Mouse (Mus musculus) embryonic facial prominence, embryonic 15.5 days (tissue): Measurements from ENCODE around the gene Cachd1. TPM values are rescaled to one million over a fixed set of nuclear protein-coding genes. Genes with fewer than 3 reads are reported as not detected.

ENCODE experiments used
- ATAC-seq: fragments of 200-750 bp; cut with Nextera tagmentation; 2 replicates; pipeline ENCODE4 v1.8.0; 2017; ENCODE audit warnings: low read depth, moderate TSS enrichment; ENCODE audit not compliant: insufficient number of reproducible peaks, low FRiP score, low TSS enrichment
- H3K27ac ChIP-seq: fragments of 300-500 bp; sonication (generic); replicated peaks from 2 replicates; pipeline ENCODE4 v1.5.1; 2015; ENCODE audit warnings: mild to moderate bottlenecking, inconsistent platforms
- H3K27me3 ChIP-seq: fragments of 300-500 bp; sonication (generic); 2 replicates; pipeline ENCODE4 v1.6.1; 2015; ENCODE audit warnings: inconsistent platforms
- H3K36me3 ChIP-seq: fragments of 300-500 bp; sonication (generic); 2 replicates; pipeline ENCODE4 v1.6.1; 2015; ENCODE audit warnings: mild to moderate bottlenecking, inconsistent platforms
- H3K4me1 ChIP-seq: fragments of 300-500 bp; sonication (generic); 2 replicates; pipeline ENCODE4 v1.6.1; 2015; ENCODE audit warnings: inconsistent platforms
- H3K4me2 ChIP-seq: fragments of 300-500 bp; sonication (generic); replicated peaks from 2 replicates; pipeline ENCODE4 v1.6.1; 2015; ENCODE audit warnings: mild to moderate bottlenecking, inconsistent platforms
- H3K4me3 ChIP-seq: fragments of 300-500 bp; sonication (generic); replicated peaks from 2 replicates; pipeline ENCODE4 v1.5.1; 2015; ENCODE audit warnings: mild to moderate bottlenecking, inconsistent platforms
- H3K9ac ChIP-seq: fragments of 300-500 bp; sonication (generic); 2 replicates; pipeline ENCODE4 v1.6.1; 2015; ENCODE audit warnings: inconsistent platforms
- H3K9me3 ChIP-seq: fragments of 300-500 bp; sonication (generic); replicated peaks from 2 replicates; pipeline ENCODE4 v1.6.1; 2016; ENCODE audit warnings: inconsistent platforms
- WGBS: fragments of 180-500 bp; shearing (Covaris S2); methylation state at CpG from one replicate; pipeline ENCODE4 v1.1.7; 2015; 5-methylcytosine and 5-hydroxymethylcytosine counted together
- polyA plus RNA-seq: library from polyadenylated mRNA; unstranded; fragments of >200 nt; fragmentation: Nextera tagmentation; extraction: Ambion mirVana; gene quantifications from 2 replicates; pipeline ENCODE4 v1.2.1, GENCODE M21; 2015

Gene Cachd1
- polyA plus RNA-seq, 1 experiment from 2014 or later, result 34.2 TPM

GRCm38 (mm10) chr4:100795523-100795922, 19.0 kb downstream of the Cachd1 start:
- WGBS, result 21% methylated on average over 5 of the region's 5 CpGs
- H3K27me3 ChIP-seq, result no peaks in the 10 kb centered on the region
- H3K9ac ChIP-seq, result no peak overlapping the region
- H3K36me3 ChIP-seq, result no peaks in the 10 kb centered on the region
- H3K4me3 ChIP-seq, result no peak overlapping the region
- no peak overlapping the region for H3K4me2 ChIP-seq
- peaks cover 33% of the 10 kb centered on the region for H3K4me1 ChIP-seq
- H3K27ac ChIP-seq, result no peak overlapping the region
- no peak for ATAC-seq
- no peaks in the 10 kb centered on the region for H3K9me3 ChIP-seq

- WGBS, result 83% methylated on average over 14 of the region's 14 CpGs
- Histone ChIP-seq H3K36me3 (no peaks in the 10 kb centered on the region), H3K9me3 (no peaks in the 10 kb centered on the region), H3K27me3 (no peaks in the 10 kb centered on the region), H3K27ac (no peak overlapping the region), H3K4me1 (peaks cover 24% of the 10 kb centered on the region), H3K9ac (no peak overlapping the region), H3K4me3 (no peak overlapping the region), H3K4me2 (no peak overlapping the region)
- ATAC-seq, result no peak
Measured at GRCm38 (mm10) chr4:100800730-100801442, 24.4 kb downstream of the Cachd1 start.

GRCm38 (mm10) chr4:100801443-100801786, 24.9 kb downstream of the Cachd1 start:
- Histone ChIP-seq H3K4me2 (no peak overlapping the region), H3K36me3 (no peaks in the 10 kb centered on the region), H3K27ac (no peak overlapping the region), H3K4me3 (no peak overlapping the region), H3K4me1 (peaks cover 21% of the 10 kb centered on the region), H3K9ac (no peak overlapping the region), H3K9me3 (no peaks in the 10 kb centered on the region), H3K27me3 (no peaks in the 10 kb centered on the region)
- no peak for ATAC-seq
- WGBS, result 61% methylated on average over 3 of the region's 3 CpGs

- Histone ChIP-seq H3K9ac (no peak overlapping the region), H3K36me3 (no peaks in the 10 kb centered on the region), H3K27me3 (no peaks in the 10 kb centered on the region), H3K4me2 (no peak overlapping the region), H3K27ac (no peak overlapping the region), H3K4me1 (peaks cover 11% of the 10 kb centered on the region; the same call in 1 of the 2 replicates), H3K9me3 (no peaks in the 10 kb centered on the region), H3K4me3 (no peak overlapping the region)
- no peak for ATAC-seq
- 25% methylated on average over 5 of the region's 5 CpGs for WGBS
Measured at GRCm38 (mm10) chr4:100811057-100811695, 34.7 kb downstream of the Cachd1 start.

GRCm38 (mm10) chr4:100811802-100812510, 35.5 kb downstream of the Cachd1 start:
- WGBS, result 52% methylated on average over 8 of the region's 8 CpGs
- H3K4me3 ChIP-seq, result no peak overlapping the region
- no peak overlapping the region for H3K4me2 ChIP-seq
- H3K9ac ChIP-seq, result no peak overlapping the region
- peaks cover 11% of the 10 kb centered on the region; the same call in 1 of the 2 replicates for H3K4me1 ChIP-seq
- no peaks in the 10 kb centered on the region for H3K9me3 ChIP-seq
- no peaks in the 10 kb centered on the region for H3K36me3 ChIP-seq
- H3K27ac ChIP-seq, result no peak overlapping the region
- no peak for ATAC-seq
- H3K27me3 ChIP-seq, result no peaks in the 10 kb centered on the region

- Histone ChIP-seq H3K4me1 (peaks cover 11% of the 10 kb centered on the region; the same call in 1 of the 2 replicates), H3K27me3 (no peaks in the 10 kb centered on the region), H3K27ac (no peak overlapping the region), H3K4me2 (no peak overlapping the region), H3K9me3 (no peaks in the 10 kb centered on the region), H3K9ac (no peak overlapping the region), H3K4me3 (no peak overlapping the region), H3K36me3 (no peaks in the 10 kb centered on the region)
- ATAC-seq, result no peak
- WGBS, result 88% methylated on average over 2 of the region's 2 CpGs
Measured at GRCm38 (mm10) chr4:100813767-100814461, 37.4 kb downstream of the Cachd1 start.

GRCm38 (mm10) chr4:100819238-100819637, 42.8 kb downstream of the Cachd1 start:
- ATAC-seq, result no peak
- no peaks in the 10 kb centered on the region for H3K36me3 ChIP-seq
- H3K4me3 ChIP-seq, result no peak overlapping the region
- H3K27me3 ChIP-seq, result no peaks in the 10 kb centered on the region
- H3K4me2 ChIP-seq, result no peak overlapping the region
- H3K9me3 ChIP-seq, result no peaks in the 10 kb centered on the region
- peaks cover 5% of the 10 kb centered on the region; the same call in 1 of the 2 replicates for H3K4me1 ChIP-seq
- H3K27ac ChIP-seq, result no peak overlapping the region
- 94% methylated on average over 3 of the region's 3 CpGs for WGBS
- H3K9ac ChIP-seq, result no peak overlapping the region

- Histone ChIP-seq H3K4me2 (no peak overlapping the region), H3K4me1 (peaks cover 12% of the 10 kb centered on the region), H3K27ac (no peak overlapping the region), H3K9me3 (no peaks in the 10 kb centered on the region), H3K27me3 (no peaks in the 10 kb centered on the region), H3K4me3 (no peak overlapping the region), H3K9ac (no peak overlapping the region), H3K36me3 (no peaks in the 10 kb centered on the region)
- ATAC-seq, result no peak
- WGBS, result 77% methylated on average over 7 of the region's 7 CpGs
Measured at GRCm38 (mm10) chr4:100822526-100822925, 46.1 kb downstream of the Cachd1 start.

- Histone ChIP-seq H3K4me2 (no peak overlapping the region), H3K4me1 (peaks cover 25% of the 10 kb centered on the region), H3K4me3 (no peak overlapping the region), H3K27ac (no peak overlapping the region), H3K27me3 (no peaks in the 10 kb centered on the region), H3K9me3 (no peaks in the 10 kb centered on the region), H3K9ac (no peak overlapping the region), H3K36me3 (no peaks in the 10 kb centered on the region)
- ATAC-seq, result no peak
- 29% methylated on average over 5 of the region's 5 CpGs for WGBS
Measured at GRCm38 (mm10) chr4:100827374-100827773, 50.9 kb downstream of the Cachd1 start.

GRCm38 (mm10) chr4:100828737-100829136, 52.3 kb downstream of the Cachd1 start:
- Histone ChIP-seq H3K9me3 (no peaks in the 10 kb centered on the region), H3K9ac (no peak overlapping the region), H3K4me1 (peaks cover 25% of the 10 kb centered on the region), H3K27ac (no peak overlapping the region), H3K4me3 (no peak overlapping the region), H3K36me3 (no peaks in the 10 kb centered on the region), H3K4me2 (no peak overlapping the region), H3K27me3 (no peaks in the 10 kb centered on the region)
- peak; percentile 65 for ATAC-seq
- 10% methylated on average over 10 of the region's 10 CpGs for WGBS

GRCm38 (mm10) chr4:100837205-100837604, 60.7 kb downstream of the Cachd1 start:
- Histone ChIP-seq H3K27me3 (no peaks in the 10 kb centered on the region), H3K4me1 (peaks cover 33% of the 10 kb centered on the region), H3K27ac (no peak overlapping the region), H3K9ac (no peak overlapping the region), H3K36me3 (no peaks in the 10 kb centered on the region), H3K4me3 (no peak overlapping the region), H3K4me2 (no peak overlapping the region), H3K9me3 (no peaks in the 10 kb centered on the region)
- ATAC-seq, result no peak
- WGBS, result 52% methylated on average over 6 of the region's 6 CpGs
